Mouse (Mus musculus) monocyte, adult 5-6 weeks (primary cell): ENCODE data around the gene Kcp. TPM values are rescaled to one million over a fixed set of nuclear protein-coding genes. Genes with fewer than 3 reads are reported as not detected.

Experiments used
- ATAC-seq: fragments of 153-309, 156-312 bp; replicated peaks from 2 replicates; pipeline ENCODE4 v1.8.0; 2017; ENCODE audit warnings: mild to moderate bottlenecking; ENCODE audit not compliant: low TSS enrichment, insufficient number of reproducible peaks, severe bottlenecking, poor library complexity, low FRiP score
- total RNA-seq: library from RNA; stranded (forward); fragments of 200-1000, 200-491, 200-594 nt; gene quantifications from 3 replicates; pipeline ENCODE4 v1.2.3, GENCODE M21; 2017

Kcp gene
- total RNA-seq, 1 experiment from 2014 or later = not detected

DNA sequence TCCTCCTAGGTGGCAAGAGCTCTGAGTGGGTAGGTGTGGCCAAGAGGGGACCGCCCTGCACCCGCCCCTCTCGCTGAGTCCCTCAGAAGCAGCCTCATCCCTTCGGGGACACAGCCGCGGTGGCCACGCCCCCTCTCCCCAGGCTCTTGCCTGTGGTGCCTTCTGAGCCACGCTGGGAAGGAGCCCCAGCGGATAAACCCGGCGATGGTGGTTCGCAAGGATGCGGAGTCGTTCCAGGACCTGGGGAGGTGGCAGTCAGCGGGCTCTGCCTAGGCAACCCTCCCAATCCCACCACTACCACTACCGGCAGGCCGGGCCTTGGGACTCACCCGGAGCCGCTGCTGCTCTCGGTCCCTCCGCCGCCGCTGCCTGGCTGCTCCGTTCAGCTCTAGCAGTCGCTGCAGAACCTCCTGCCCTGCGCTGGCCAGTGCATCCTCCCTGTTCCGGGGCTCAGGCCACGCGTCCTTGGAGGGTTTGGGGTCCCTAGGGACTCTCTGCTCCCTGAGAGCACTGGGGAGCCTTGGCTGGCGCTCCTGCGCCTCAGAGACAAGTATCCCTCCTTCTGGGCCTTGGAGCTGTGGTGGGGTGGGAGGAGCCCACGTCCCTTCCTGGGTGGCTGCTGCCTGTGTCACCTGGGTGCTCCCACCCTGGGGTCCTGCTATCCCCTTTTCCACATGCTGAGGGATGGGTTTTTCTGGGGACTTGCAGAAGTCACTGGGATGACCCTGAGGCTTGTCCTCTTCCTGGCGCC is 33.6 kb downstream of the Kcp start:
- ATAC-seq = peak; percentile 52; the same call in 1 of the 2 replicates

DNA sequence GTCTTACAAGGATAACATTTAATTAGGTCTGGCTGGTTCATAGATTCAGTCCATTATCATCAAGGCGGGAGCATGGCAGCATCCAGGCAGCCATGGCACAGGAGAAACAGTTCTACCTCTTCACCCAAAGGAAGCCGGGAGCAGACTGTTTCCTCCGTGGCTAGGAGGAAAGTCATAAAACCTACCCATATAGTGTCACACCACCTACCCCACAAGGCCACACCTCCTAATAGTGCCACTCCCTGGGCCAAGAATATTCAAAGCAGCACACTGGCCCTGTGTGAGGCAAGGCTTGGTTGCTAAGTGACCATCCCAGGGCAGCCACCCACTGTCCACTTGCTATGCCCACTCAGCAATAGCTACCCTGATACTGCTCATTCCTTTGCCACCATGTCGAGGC is 36.6 kb downstream of the Kcp start, which contains the start of gene Atp6v1fnb:
Gene Atp6v1fnb, plus strand, starts transcription at position 301 of the 400 bp plus-strand sequence.
- ATAC-seq = no peak

GRCm38 (mm10) chr6:29468851-29469250 is 38.9 kb downstream of the Kcp start:
- ATAC-seq = no peak

- peak; percentile 93 for ATAC-seq
Measured at GRCm38 (mm10) chr6:29467583-29468354, 40.0 kb downstream of the Kcp start, which contains the start of gene Atp6v1f. TSS of gene Atp6v1f (plus strand) at chr6:29467718.

GRCm38 (mm10) chr6:29463388-29463787 is 44.4 kb downstream of the Kcp start:
- ATAC-seq = no peak

DNA sequence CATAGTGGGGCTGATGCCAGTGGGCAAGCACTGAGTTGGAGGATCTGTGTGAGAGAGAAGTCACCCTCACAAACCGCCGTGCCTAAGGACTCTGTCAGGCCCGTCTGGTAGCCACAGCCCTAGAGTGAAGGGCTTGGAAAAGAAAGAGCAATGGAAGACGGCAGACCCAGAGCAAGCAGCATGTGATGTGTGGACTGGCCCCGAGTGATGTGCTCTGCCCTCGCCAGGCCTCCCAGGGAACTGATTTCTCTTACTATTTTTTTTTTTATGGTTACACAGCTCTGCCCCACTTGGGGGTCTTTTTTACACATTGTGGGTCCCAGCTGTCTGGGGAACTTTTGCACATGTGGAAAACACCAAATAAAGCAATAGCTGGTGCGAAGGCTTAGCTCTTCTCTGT is 46.2 kb downstream of the Kcp start:
- no peak for ATAC-seq

GRCm38 (mm10) chr6:29450667-29451066 is 57.1 kb downstream of the Kcp start:
- ATAC-seq = no peak

DNA sequence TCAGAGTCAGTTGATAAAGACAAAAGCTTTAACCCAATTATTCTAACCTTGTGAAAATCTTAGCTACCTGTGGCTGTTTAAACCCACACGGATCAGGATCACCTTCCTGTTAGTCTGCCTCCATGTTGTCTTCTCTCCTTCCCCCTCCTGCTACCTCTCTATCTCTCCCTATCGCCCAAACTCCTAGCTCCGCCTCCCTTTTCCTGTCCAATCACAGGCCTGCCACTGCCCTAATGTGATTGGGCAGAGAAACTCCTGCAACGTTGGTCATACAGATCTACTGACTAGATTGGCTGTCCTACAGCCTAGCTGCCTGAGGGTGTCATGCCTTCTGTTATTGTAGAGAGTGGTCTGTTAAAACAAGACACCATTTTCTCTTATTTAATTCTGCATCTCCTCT is 57.9 kb downstream of the Kcp start:
- ATAC-seq = no peak

GRCm38 (mm10) chr6:29445354-29445753 is 62.4 kb downstream of the Kcp start:
- no peak for ATAC-seq

- no peak for ATAC-seq
Measured at GRCm38 (mm10) chr6:29444773-29445172, 63.0 kb downstream of the Kcp start.

DNA sequence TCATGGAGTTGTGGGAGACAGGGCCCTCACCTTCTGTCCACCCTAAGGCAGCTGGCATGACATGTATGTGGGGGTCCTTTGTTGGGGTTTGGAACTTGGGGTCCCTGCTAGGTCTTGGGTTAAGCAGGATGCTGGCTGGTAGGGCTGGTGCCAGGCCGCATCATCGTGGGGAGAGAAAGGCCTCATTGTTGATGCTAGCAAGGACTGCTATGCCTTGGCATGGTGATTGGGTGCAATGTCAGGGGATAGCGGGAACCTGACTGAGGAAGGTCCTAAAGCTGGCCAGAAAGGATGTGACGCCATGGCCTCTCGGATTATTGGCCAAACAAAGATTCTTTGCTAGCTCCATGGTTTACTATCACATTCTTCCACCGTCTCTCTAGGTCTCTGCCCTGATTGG is 68.0 kb downstream of the Kcp start:
- ATAC-seq = no peak

GRCm38 (mm10) chr6:29439251-29439650 is 68.5 kb downstream of the Kcp start:
- ATAC-seq = no peak

DNA sequence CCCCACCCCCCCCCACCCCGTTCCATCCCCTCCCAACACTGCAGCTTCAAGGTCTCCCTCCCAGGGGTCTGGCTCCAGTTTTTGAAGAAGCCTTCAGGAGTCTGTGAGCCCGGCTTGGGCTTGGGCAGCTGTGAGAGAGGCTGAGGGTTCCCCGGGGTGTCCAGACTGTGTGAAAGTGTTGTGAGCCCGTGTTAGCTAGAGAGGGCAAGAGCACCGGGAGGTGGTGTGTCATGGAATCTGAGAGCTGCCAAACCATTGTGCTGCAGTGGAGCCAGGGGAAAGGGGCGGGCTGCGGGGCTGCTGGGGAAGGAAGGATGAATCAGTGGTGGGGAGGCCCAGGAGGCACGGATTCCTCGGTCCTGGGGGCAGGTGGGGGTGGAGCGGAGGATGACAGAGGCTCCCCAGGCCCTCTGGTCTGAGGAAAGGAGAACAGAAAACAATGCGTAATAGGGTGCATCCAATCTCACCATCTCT is 71.3 kb downstream of the Kcp start:
- ATAC-seq = no peak

GRCm38 (mm10) chr6:29435940-29436451 is 71.8 kb downstream of the Kcp start:
- ATAC-seq = no peak

DNA sequence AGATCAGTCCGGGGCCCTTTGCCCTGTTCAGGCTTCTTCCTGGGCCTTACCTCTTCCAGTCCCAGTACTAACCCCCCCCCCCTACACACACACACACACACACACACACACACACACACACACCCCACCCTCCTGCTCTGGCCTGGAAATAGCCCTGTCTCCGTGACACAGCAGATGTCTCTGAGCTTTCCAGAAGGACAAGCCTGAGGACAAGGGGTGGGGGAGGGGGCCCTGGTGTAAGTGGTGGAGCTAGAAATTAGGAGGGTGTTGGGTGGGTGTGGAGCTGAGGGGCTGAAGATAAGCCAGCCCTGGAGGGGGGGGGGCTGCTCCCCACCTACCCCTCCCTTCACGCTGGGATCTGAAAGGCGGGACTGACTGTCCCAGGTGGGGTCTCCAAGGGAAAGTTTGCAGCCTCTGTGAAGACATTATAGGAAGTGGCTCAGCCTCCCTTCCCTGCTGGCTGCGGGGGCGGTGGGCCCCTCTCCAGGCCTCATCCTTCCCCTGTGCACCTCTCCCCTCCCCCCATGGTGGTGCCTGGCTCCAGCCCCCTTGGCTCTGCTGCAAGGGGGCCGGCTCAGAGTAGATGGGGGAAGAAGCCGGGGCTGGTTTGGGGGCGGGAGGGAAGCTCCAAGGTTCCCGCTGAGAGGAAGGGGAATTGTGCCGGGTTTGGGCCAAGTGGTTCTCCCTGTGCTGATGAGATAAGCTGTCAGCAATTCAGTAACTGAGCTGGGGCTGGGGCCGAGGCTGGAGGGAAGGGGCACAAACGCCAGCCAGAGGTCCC is 72.7 kb downstream of the Kcp start:
- no peak for ATAC-seq

DNA sequence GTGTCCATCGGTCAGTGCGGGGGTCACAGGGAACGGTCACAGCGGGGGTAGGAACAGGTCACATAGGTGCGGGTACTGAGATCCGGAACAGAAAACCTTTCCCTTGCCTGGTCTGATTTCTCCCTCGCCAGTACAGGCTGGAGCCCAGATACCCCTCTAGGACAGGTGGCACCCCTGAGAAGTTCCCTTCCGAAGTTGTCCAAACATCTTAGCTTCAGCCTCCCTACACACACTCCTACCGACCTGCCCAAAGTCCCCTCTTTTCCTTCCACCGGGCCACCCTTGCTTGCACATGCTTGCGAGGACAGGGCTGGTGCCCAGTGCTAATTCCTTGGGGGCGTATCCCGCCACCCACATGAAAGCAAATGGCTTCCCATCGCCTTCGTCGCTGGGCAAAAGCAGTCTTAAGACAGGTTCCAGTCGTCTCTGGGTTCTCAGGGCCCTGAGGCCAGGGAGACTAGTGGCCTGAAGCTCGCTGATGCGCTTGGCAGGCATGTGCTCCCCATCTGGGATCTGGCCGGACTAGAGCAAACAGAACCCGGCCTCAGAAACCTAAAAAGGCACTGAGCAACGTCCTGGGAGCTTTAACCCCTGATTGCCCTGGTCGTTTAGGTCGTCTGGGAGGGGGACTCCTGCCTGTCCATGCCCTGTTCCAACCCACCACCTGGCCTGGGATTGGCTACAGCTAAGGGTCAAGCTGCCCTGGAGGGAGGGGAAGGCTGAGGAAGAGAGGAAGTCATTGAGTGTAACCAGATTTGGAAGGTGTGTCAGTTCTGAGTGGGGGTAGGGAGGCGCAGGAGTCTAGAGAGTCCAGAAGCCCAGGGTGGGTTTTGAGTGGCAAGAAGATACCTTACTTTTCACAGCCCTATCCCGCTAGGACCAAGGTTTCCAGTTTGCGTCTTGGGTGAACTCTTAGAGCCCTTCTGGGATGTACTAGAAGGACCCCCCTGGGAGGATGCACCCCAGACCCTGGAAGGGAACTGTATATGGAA is 73.7 kb downstream of the Kcp start:
- ATAC-seq = no peak

DNA sequence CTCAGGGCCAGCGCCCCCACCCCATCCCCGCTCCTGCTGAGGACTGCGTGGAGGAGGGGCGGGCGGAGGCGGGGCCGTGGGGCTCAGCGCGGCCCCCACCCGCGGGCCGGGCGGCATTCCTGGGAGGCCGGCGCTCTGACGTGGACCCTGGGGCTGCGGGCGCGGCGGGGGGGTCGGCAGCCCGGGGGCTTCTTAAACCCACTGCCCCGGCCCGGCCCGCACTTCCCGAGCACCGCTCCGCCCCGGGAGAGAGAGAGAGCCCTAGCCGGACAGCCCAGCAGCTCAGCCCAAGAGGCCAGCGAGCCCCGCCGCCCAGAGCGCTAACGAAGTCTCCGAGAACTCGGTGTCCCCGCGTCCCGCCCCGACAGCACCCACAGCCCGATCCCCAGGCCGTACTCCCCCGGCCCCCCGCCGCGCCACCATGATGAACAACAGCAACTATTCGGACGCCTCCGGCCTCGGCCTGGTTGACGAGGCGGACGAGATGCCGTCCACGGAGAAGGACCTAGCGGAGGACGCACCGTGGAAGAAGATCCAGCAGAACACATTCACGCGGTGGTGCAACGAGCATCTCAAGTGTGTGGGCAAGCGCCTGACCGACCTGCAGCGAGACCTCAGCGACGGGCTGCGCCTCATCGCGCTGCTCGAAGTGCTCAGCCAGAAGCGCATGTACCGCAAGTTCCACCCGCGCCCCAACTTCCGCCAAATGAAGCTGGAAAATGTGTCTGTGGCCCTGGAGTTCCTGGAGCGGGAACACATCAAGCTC is 74.5 kb downstream of the Kcp start, which contains the start of gene Flnc:
Gene Flnc, plus strand, starts transcription at position 219 of the 766 bp plus-strand sequence.
- no peak for ATAC-seq
